Mouse (Mus musculus): ENCODE data around the gene Fbxo34. TPM values are rescaled to one million over a fixed set of nuclear protein-coding genes. Genes with fewer than 3 reads are reported as not detected.

Gene Fbxo34
- polyA plus RNA-seq, 1 experiment = 38.7 TPM

DNA sequence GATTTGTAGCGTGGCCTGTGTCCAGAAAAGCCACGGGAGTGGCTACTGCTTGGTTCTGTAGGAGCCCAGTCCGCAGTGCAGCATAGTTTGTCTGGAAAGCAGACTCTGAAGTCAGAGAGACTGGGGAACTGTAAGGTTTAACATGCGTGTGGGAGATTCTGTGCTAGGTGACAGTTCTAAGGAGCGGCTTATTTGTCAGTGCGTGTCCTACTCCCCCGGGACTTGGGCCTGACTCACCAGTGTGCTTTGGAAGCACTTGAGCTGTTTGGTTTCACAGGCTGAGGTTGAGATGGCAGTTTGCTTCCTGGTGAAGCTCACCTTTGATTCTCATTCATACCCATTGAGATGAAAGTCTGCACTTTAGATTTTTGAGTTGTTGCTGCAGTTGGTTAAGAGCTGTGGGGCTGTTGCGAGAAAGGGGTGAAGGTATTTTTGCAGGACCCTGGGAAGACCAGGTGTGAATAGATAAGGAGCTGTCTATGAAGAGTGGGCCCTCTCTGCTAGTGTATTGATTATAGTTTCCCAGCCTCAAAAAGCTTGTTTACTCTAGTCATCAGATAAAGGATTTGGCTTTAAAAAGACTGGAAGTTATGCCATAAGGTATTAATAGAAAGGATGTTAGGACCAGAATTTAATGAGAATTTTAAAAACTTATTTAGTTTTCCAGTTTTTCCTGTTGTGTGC, 24.5 kb downstream of the Fbxo34 start:
- H3K4me1 ChIP-seq (ENCODE audit: control insufficient read depth, insufficient read depth, low read length) = peaks cover 3% of the 10 kb centered on the region
- H3K27ac ChIP-seq (ENCODE audit: insufficient read depth, low read length) = no peak overlapping the region
- TF ChIP-seq EP300 (IDR thresholded peaks at IDR 0.05; ENCODE audit: insufficient read depth, low read depth, low read length) (no peak), CTCF (IDR thresholded peaks at IDR 0.05; ENCODE audit: low read depth, low read length) (no peak), POLR2A (IDR thresholded peaks at IDR 0.05; ENCODE audit: insufficient read depth, low read length) (no peak)
- H3K9me3 ChIP-seq (replicated peaks; ENCODE audit: control insufficient read depth, insufficient read depth, low read length, poor library complexity, severe bottlenecking) = no peaks in the 10 kb centered on the region
- H3K36me3 ChIP-seq (ENCODE audit: control insufficient read depth, insufficient read depth, low read length, poor library complexity, severe bottlenecking) = peaks cover 6% of the 10 kb centered on the region
- no peaks in the 10 kb centered on the region for H3K27me3 ChIP-seq (ENCODE audit: control insufficient read depth, insufficient read depth, low read length, poor library complexity, severe bottlenecking)
- no peak overlapping the region for H3K4me3 ChIP-seq (ENCODE audit: low read depth, low read length)
- H3K9ac ChIP-seq (ENCODE audit: low read depth, poor library complexity, severe bottlenecking) = no peak overlapping the region

DNA sequence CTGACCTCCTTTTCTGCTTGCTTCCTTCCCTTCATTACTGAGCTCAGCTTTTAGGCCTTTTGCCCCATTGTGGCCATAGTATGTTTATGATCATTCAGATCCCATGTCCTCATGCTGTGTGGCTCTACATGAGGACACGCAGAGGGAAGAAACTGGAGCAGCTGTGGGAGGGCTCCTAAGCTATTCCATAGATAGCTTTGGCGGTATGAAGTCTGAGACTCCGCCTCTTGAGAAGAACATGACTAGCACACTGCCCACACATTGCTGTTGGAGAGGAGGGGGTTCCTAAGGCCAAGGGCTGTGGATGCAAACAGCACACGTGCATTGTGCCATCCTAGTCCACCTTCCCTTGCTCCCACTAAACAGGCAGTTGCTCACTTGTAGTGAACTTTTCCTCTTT, 26.0 kb downstream of the Fbxo34 start:
- H3K36me3 ChIP-seq (ENCODE audit: control insufficient read depth, insufficient read depth, low read length, poor library complexity, severe bottlenecking) = peaks cover 6% of the 10 kb centered on the region

DNA sequence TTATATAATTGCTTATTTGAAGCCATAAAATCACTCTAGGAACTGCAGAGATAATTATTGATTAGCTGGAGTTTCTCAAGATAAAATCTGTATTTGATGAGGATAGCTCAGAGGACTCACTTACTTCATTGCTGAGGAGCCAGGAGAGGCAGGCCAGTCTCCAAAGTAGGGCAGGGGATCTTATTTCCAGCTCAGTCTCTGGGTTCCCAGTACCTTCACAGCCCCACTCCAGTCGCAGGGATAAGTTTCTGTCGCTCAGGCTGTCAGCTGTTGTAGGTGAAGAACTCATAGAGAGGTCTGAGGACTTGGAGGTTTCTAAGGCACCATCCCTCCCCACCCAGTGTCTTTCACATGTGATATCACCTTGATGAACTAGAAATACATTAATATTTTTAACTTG, 27.5 kb downstream of the Fbxo34 start:
- H3K9ac ChIP-seq (ENCODE audit: low read depth, poor library complexity, severe bottlenecking) = no peak overlapping the region
- no peaks in the 10 kb centered on the region for H3K9me3 ChIP-seq (replicated peaks; ENCODE audit: control insufficient read depth, insufficient read depth, low read length, poor library complexity, severe bottlenecking)
- H3K27me3 ChIP-seq (ENCODE audit: control insufficient read depth, insufficient read depth, low read length, poor library complexity, severe bottlenecking) = no peaks in the 10 kb centered on the region
- H3K4me3 ChIP-seq (ENCODE audit: low read depth, low read length) = no peak overlapping the region
- H3K4me1 ChIP-seq (ENCODE audit: control insufficient read depth, insufficient read depth, low read length) = no peaks in the 10 kb centered on the region
- peaks cover 6% of the 10 kb centered on the region for H3K36me3 ChIP-seq (ENCODE audit: control insufficient read depth, insufficient read depth, low read length, poor library complexity, severe bottlenecking)
- TF ChIP-seq CTCF (IDR thresholded peaks at IDR 0.05; ENCODE audit: low read depth, low read length) (no peak), POLR2A (IDR thresholded peaks at IDR 0.05; ENCODE audit: insufficient read depth, low read length) (no peak), EP300 (IDR thresholded peaks at IDR 0.05; ENCODE audit: insufficient read depth, low read depth, low read length) (no peak)
- no peak overlapping the region for H3K27ac ChIP-seq (ENCODE audit: insufficient read depth, low read length)

More for the DNA sequence above, 26.0 kb downstream of the Fbxo34 start:
- no peak for TF ChIP-seq POLR2A (IDR thresholded peaks at IDR 0.05; ENCODE audit: insufficient read depth, low read length)
- Histone ChIP-seq H3K27ac (ENCODE audit: insufficient read depth, low read length) (no peak overlapping the region), H3K27me3 (ENCODE audit: control insufficient read depth, insufficient read depth, low read length, poor library complexity, severe bottlenecking) (no peaks in the 10 kb centered on the region), H3K4me3 (ENCODE audit: low read depth, low read length) (no peak overlapping the region), H3K9me3 (replicated peaks; ENCODE audit: control insufficient read depth, insufficient read depth, low read length, poor library complexity, severe bottlenecking) (no peaks in the 10 kb centered on the region), H3K4me1 (ENCODE audit: control insufficient read depth, insufficient read depth, low read length) (peaks cover 3% of the 10 kb centered on the region), H3K9ac (ENCODE audit: low read depth, poor library complexity, severe bottlenecking) (no peak overlapping the region)

DNA sequence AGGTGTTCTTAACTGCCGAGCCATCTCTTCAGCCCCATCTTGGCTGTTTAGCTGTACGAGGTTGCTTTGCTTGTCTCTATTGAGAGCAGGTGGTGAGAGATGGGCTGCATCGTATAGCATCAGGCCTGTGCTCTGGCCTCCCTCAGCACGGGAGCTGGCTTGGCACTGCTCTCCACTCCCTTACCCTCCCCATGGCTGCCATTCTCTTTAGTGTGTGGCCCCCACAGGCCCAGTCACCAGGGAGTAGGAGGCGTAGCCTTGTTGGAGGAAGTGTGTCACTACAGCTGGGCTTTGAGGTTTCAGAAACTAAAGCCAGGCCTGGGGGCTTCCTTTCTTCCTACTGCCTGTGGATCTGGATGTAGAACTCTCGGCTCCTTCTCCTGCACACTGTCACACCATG, 32.0 kb downstream of the Fbxo34 start:
- no peak overlapping the region for H3K27ac ChIP-seq (ENCODE audit: insufficient read depth, low read length)
- H3K4me1 ChIP-seq (ENCODE audit: control insufficient read depth, insufficient read depth, low read length) = peaks cover 2% of the 10 kb centered on the region
- no peaks in the 10 kb centered on the region for H3K27me3 ChIP-seq (ENCODE audit: control insufficient read depth, insufficient read depth, low read length, poor library complexity, severe bottlenecking)
- H3K4me3 ChIP-seq (ENCODE audit: low read depth, low read length) = no peak overlapping the region
- H3K9ac ChIP-seq (ENCODE audit: low read depth, poor library complexity, severe bottlenecking) = no peak overlapping the region
- no peaks in the 10 kb centered on the region for H3K36me3 ChIP-seq (ENCODE audit: control insufficient read depth, insufficient read depth, low read length, poor library complexity, severe bottlenecking)
- TF ChIP-seq EP300 (IDR thresholded peaks at IDR 0.05; ENCODE audit: insufficient read depth, low read depth, low read length) (no peak), CTCF (IDR thresholded peaks at IDR 0.05; ENCODE audit: low read depth, low read length) (no peak), POLR2A (IDR thresholded peaks at IDR 0.05; ENCODE audit: insufficient read depth, low read length) (no peak)
- H3K9me3 ChIP-seq (replicated peaks; ENCODE audit: control insufficient read depth, insufficient read depth, low read length, poor library complexity, severe bottlenecking) = no peaks in the 10 kb centered on the region

DNA sequence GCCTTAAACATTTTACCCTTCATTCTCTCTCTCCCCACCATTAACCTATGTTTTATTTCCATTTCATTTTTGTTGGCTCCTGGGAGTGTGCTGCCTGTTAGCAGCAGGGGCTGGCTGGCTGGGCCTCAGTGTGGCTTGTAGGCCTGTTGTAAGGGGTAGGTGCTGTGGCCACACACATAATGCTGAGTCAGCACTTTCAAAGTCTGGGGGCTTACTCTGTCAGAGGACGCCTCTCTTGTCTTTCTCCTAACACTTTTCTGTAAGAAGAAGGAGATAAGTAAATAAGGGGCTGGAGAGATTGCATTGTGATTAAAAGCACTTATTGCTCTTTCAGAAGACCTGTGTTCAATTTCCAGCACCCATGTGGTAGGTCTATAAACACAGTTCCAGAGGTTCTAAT, 32.9 kb downstream of the Fbxo34 start:
- no peak overlapping the region for H3K27ac ChIP-seq (ENCODE audit: insufficient read depth, low read length)
- no peaks in the 10 kb centered on the region for H3K36me3 ChIP-seq (ENCODE audit: control insufficient read depth, insufficient read depth, low read length, poor library complexity, severe bottlenecking)
- H3K9me3 ChIP-seq (replicated peaks; ENCODE audit: control insufficient read depth, insufficient read depth, low read length, poor library complexity, severe bottlenecking) = no peaks in the 10 kb centered on the region
- H3K27me3 ChIP-seq (ENCODE audit: control insufficient read depth, insufficient read depth, low read length, poor library complexity, severe bottlenecking) = no peaks in the 10 kb centered on the region
- H3K4me3 ChIP-seq (ENCODE audit: low read depth, low read length) = no peak overlapping the region
- H3K9ac ChIP-seq (ENCODE audit: low read depth, poor library complexity, severe bottlenecking) = no peak overlapping the region
- peaks cover 2% of the 10 kb centered on the region for H3K4me1 ChIP-seq (ENCODE audit: control insufficient read depth, insufficient read depth, low read length)
- TF ChIP-seq CTCF (IDR thresholded peaks at IDR 0.05; ENCODE audit: low read depth, low read length) = no peak

DNA sequence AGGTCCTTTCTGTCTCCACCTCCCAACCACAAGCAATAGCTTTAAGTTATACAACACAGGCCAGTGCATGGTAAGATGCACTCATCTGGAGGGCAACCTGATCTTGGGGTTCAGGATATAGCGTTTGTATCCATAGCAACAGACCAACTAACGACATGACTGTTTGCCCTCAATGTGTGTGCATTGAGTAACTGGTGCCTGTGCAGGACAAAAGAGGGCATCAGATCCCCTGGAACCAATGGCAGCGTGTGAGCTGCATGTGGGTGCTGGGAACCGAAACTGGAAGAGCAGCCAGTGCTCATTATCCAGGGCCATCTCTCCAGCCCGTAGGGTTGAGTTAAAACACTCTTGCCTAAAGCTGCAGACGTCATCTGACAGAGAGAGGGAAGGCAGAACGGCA, 38.5 kb downstream of the Fbxo34 start:
- Histone ChIP-seq H3K36me3 (ENCODE audit: control insufficient read depth, insufficient read depth, low read length, poor library complexity, severe bottlenecking) (0 out of 2 replicates have a peak, but pooled peaks cover 3% of the 10 kb centered on the region), H3K9ac (ENCODE audit: low read depth, poor library complexity, severe bottlenecking) (no peak overlapping the region), H3K27me3 (ENCODE audit: control insufficient read depth, insufficient read depth, low read length, poor library complexity, severe bottlenecking) (no peaks in the 10 kb centered on the region), H3K9me3 (replicated peaks; ENCODE audit: control insufficient read depth, insufficient read depth, low read length, poor library complexity, severe bottlenecking) (no peaks in the 10 kb centered on the region), H3K27ac (ENCODE audit: insufficient read depth, low read length) (no peak overlapping the region), H3K4me1 (ENCODE audit: control insufficient read depth, insufficient read depth, low read length) (peaks cover 5% of the 10 kb centered on the region), H3K4me3 (ENCODE audit: low read depth, low read length) (no peak overlapping the region)
- TF ChIP-seq EP300 (IDR thresholded peaks at IDR 0.05; ENCODE audit: insufficient read depth, low read depth, low read length) (no peak), POLR2A (IDR thresholded peaks at IDR 0.05; ENCODE audit: insufficient read depth, low read length) (no peak), CTCF (IDR thresholded peaks at IDR 0.05; ENCODE audit: low read depth, low read length) (no peak)
